Mouse (Mus musculus): ENCODE measurements around the gene Trip10.

DNA sequence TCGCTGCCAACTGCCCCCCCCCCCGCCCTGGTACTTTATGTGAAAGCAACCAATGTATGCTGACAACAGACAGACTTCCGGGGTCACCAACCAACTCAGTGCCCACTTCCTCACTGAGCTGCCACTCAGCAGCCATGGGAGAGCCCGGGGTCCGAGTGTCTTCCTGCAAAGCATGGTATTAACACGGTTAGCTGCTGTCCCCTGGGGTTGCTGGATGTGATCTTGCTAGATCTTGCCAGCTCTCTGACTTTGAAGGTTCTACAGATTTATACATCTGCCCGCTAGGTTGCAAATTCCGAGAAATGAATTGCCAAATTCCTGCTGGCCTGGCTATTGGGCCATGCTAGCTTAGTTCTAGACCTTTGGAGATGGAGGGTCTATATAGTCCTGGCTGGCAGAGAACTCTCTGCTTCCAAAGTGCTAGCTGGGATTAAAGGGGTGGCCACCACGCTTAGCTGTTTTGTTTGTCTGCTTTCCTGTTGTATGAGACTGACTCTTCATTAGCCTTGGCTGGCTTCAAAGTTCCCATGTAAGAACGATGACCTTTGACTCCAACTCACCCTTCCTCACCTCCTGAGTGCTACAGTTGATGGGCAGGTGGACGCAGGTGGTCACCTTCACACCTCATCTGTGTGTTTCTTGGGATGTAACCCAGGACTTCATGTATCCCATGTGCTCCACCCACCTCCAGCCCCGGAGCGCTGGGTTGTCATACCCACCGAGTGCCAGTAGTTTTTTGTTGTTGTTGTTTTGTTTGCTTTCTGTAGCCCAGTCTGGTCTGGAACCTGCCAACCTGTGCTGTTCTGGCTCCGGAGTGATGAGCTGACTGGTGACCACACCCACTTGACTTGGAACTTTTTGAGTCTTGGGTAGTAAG, 19.2 kb upstream of the Trip10 start:
- TF ChIP-seq CTCF (IDR thresholded peaks at IDR 0.05; ENCODE audit: borderline replicate concordance, extremely low read depth, insufficient read depth, insufficient read length) (no peak), POLR2A (IDR thresholded peaks at IDR 0.05; ENCODE audit: borderline replicate concordance, extremely low read depth, insufficient read depth, insufficient read length, poor library complexity, severe bottlenecking) (no peak)

Data from brain, embryonic 14.5 days (tissue).